Mouse (Mus musculus) heart, adult 2 months (tissue): ENCODE data around the gene Vill.
A peak's percentile ranks its signal among the peaks of the same experiment; 100 is the strongest.

Experiments used
- CTCF ChIP-seq: fragments of 200-600 bp; IDR thresholded peaks from 2 replicates; pipeline ENCODE4 v1.8.1; 2022; ENCODE audit warnings: antibody characterized with exemption, mild to moderate bottlenecking, moderate library complexity
- EP300 ChIP-seq: fragments of 200-500 bp; IDR thresholded peaks from 2 replicates; pipeline ENCODE4 v1.6.1; 2011; ENCODE audit warnings: low read depth, low read length, control low read depth; ENCODE audit not compliant: insufficient read depth
- POLR2A ChIP-seq: fragments of 200-500 bp; IDR thresholded peaks from 2 replicates; pipeline ENCODE4 v1.6.1; 2011; ENCODE audit warnings: mild to moderate bottlenecking, low read depth, low read length, control low read depth; ENCODE audit not compliant: insufficient read depth

GRCm38 (mm10) chr9:119107566-119107965 is 55.0 kb downstream of the Vill start:
- TF ChIP-seq CTCF = peak; percentile 70
- TF ChIP-seq POLR2A = no peak
- no peak for TF ChIP-seq EP300
